Mouse (Mus musculus): ENCODE measurements around the gene Ntrk2. TPM values are rescaled to one million over a fixed set of nuclear protein-coding genes. Genes with fewer than 3 reads are reported as not detected.

The Ntrk2 gene
- polyA plus RNA-seq, 1 experiment, result 65.4 TPM

GRCm38 (mm10) chr13:58902313-58902712 lies 95.9 kb downstream of the Ntrk2 start:
- TF ChIP-seq POLR2A (IDR thresholded peaks at IDR 0.05; ENCODE audit: borderline replicate concordance, extremely low read depth, insufficient read depth, insufficient read length, poor library complexity, severe bottlenecking) (no peak), CTCF (IDR thresholded peaks at IDR 0.05; ENCODE audit: borderline replicate concordance, extremely low read depth, insufficient read depth, insufficient read length) (no peak)
- no peak for DNase-seq (ENCODE audit: low read depth)

- no peak for TF ChIP-seq CTCF (IDR thresholded peaks at IDR 0.05; ENCODE audit: borderline replicate concordance, extremely low read depth, insufficient read depth, insufficient read length)
- TF ChIP-seq POLR2A (IDR thresholded peaks at IDR 0.05; ENCODE audit: borderline replicate concordance, extremely low read depth, insufficient read depth, insufficient read length, poor library complexity, severe bottlenecking), result no peak
- peak; percentile 45 for DNase-seq (ENCODE audit: low read depth)
These were observed 98.7 kb downstream of the Ntrk2 start for GRCm38 (mm10) chr13:58904742-58905735.

GRCm38 (mm10) chr13:58911936-58912335 lies 105.6 kb downstream of the Ntrk2 start:
- TF ChIP-seq POLR2A (IDR thresholded peaks at IDR 0.05; ENCODE audit: borderline replicate concordance, extremely low read depth, insufficient read depth, insufficient read length, poor library complexity, severe bottlenecking) (no peak), CTCF (IDR thresholded peaks at IDR 0.05; ENCODE audit: borderline replicate concordance, extremely low read depth, insufficient read depth, insufficient read length) (no peak)
- DNase-seq (ENCODE audit: low read depth), result no peak

- TF ChIP-seq POLR2A (IDR thresholded peaks at IDR 0.05; ENCODE audit: borderline replicate concordance, extremely low read depth, insufficient read depth, insufficient read length, poor library complexity, severe bottlenecking), result no peak
- no peak for TF ChIP-seq CTCF (IDR thresholded peaks at IDR 0.05; ENCODE audit: borderline replicate concordance, extremely low read depth, insufficient read depth, insufficient read length)
- DNase-seq (ENCODE audit: low read depth), result no peak
These were observed 106.2 kb downstream of the Ntrk2 start for GRCm38 (mm10) chr13:58912559-58912958.

GRCm38 (mm10) chr13:58914061-58914814 lies 107.9 kb downstream of the Ntrk2 start:
- TF ChIP-seq CTCF (IDR thresholded peaks at IDR 0.05; ENCODE audit: borderline replicate concordance, extremely low read depth, insufficient read depth, insufficient read length) (no peak), POLR2A (IDR thresholded peaks at IDR 0.05; ENCODE audit: borderline replicate concordance, extremely low read depth, insufficient read depth, insufficient read length, poor library complexity, severe bottlenecking) (no peak)
- DNase-seq (ENCODE audit: low read depth), result no peak

GRCm38 (mm10) chr13:58916348-58916747 lies 110.0 kb downstream of the Ntrk2 start:
- DNase-seq (ENCODE audit: low read depth), result no peak
- TF ChIP-seq CTCF (IDR thresholded peaks at IDR 0.05; ENCODE audit: borderline replicate concordance, extremely low read depth, insufficient read depth, insufficient read length) (no peak), POLR2A (IDR thresholded peaks at IDR 0.05; ENCODE audit: borderline replicate concordance, extremely low read depth, insufficient read depth, insufficient read length, poor library complexity, severe bottlenecking) (no peak)

GRCm38 (mm10) chr13:58920241-58920640 lies 113.9 kb downstream of the Ntrk2 start:
- no peak for DNase-seq (ENCODE audit: low read depth)
- TF ChIP-seq POLR2A (IDR thresholded peaks at IDR 0.05; ENCODE audit: borderline replicate concordance, extremely low read depth, insufficient read depth, insufficient read length, poor library complexity, severe bottlenecking), result no peak
- TF ChIP-seq CTCF (IDR thresholded peaks at IDR 0.05; ENCODE audit: borderline replicate concordance, extremely low read depth, insufficient read depth, insufficient read length), result no peak

GRCm38 (mm10) chr13:58921255-58921654 lies 114.9 kb downstream of the Ntrk2 start:
- DNase-seq (ENCODE audit: low read depth), result no peak
- TF ChIP-seq CTCF (IDR thresholded peaks at IDR 0.05; ENCODE audit: borderline replicate concordance, extremely low read depth, insufficient read depth, insufficient read length) (no peak), POLR2A (IDR thresholded peaks at IDR 0.05; ENCODE audit: borderline replicate concordance, extremely low read depth, insufficient read depth, insufficient read length, poor library complexity, severe bottlenecking) (no peak)

- TF ChIP-seq CTCF (IDR thresholded peaks at IDR 0.05; ENCODE audit: borderline replicate concordance, extremely low read depth, insufficient read depth, insufficient read length), result no peak
- no peak for TF ChIP-seq POLR2A (IDR thresholded peaks at IDR 0.05; ENCODE audit: borderline replicate concordance, extremely low read depth, insufficient read depth, insufficient read length, poor library complexity, severe bottlenecking)
- no peak for DNase-seq (ENCODE audit: low read depth)
These were observed 115.3 kb downstream of the Ntrk2 start for GRCm38 (mm10) chr13:58921705-58922104.

- DNase-seq (ENCODE audit: low read depth), result peak; percentile 35
- TF ChIP-seq CTCF (IDR thresholded peaks at IDR 0.05; ENCODE audit: borderline replicate concordance, extremely low read depth, insufficient read depth, insufficient read length) (no peak), POLR2A (IDR thresholded peaks at IDR 0.05; ENCODE audit: borderline replicate concordance, extremely low read depth, insufficient read depth, insufficient read length, poor library complexity, severe bottlenecking) (no peak)
These were observed 115.8 kb downstream of the Ntrk2 start for GRCm38 (mm10) chr13:58922174-58922573.

- no peak for TF ChIP-seq CTCF (IDR thresholded peaks at IDR 0.05; ENCODE audit: borderline replicate concordance, extremely low read depth, insufficient read depth, insufficient read length)
- TF ChIP-seq POLR2A (IDR thresholded peaks at IDR 0.05; ENCODE audit: borderline replicate concordance, extremely low read depth, insufficient read depth, insufficient read length, poor library complexity, severe bottlenecking), result no peak
- no peak for DNase-seq (ENCODE audit: low read depth)
These were observed 117.1 kb downstream of the Ntrk2 start for GRCm38 (mm10) chr13:58923496-58923895.
